Mouse (Mus musculus) frontal cortex, adult 2 months (tissue): ENCODE data around the gene Ccni. TPM values are rescaled to one million over a fixed set of nuclear protein-coding genes. Genes with fewer than 3 reads are reported as not detected.

Experiments used
- DNase-seq, 2 experiments: peaks; one replicate each; pipeline ENCODE4 v3.0.0; 2022; ENCODE audit warnings: low spot score in 1 of 2; ENCODE audit errors: extremely low spot score in 1 of 2
- polyA plus RNA-seq: library from polyadenylated mRNA; depleted of rRNA; stranded (reverse); fragments of >200 nt; gene quantifications from 2 replicates; pipeline ENCODE4 v1.2.3, GENCODE M21; 2012; rRNA removed

Ccni gene
- 178 and 179 TPM in 2 replicates for polyA plus RNA-seq

- DNase-seq = peak; percentile 86 to 96
Measured at GRCm38 (mm10) chr5:93206109-93207005, at the start of gene Ccni, which contains the start of gene 2010109A12Rik. Gene Ccni (minus strand): TSS chr5:93206495. Gene 2010109A12Rik (plus strand): TSS chr5:93206518.

- DNase-seq = no peak
Measured at GRCm38 (mm10) chr5:93255759-93256265, 49.5 kb upstream of the Ccni start.

- DNase-seq = no peak
Measured at GRCm38 (mm10) chr5:93251001-93251760, 44.9 kb upstream of the Ccni start.

GRCm38 (mm10) chr5:93249940-93250578, 43.8 kb upstream of the Ccni start:
- DNase-seq = no peak

- no peak for DNase-seq
Measured at GRCm38 (mm10) chr5:93245280-93245679, 39.0 kb upstream of the Ccni start.

GRCm38 (mm10) chr5:93239590-93240544, 33.6 kb upstream of the Ccni start:
- no peak for DNase-seq

GRCm38 (mm10) chr5:93236541-93236940, 30.2 kb upstream of the Ccni start:
- no peak for DNase-seq

GRCm38 (mm10) chr5:93235888-93236287, 29.6 kb upstream of the Ccni start:
- DNase-seq = peak in 1 of 2 experiments; percentile 22

- DNase-seq = no peak
Measured at GRCm38 (mm10) chr5:93234605-93235004, 28.3 kb upstream of the Ccni start.

- no peak for DNase-seq
Measured at GRCm38 (mm10) chr5:93234130-93234529, 27.8 kb upstream of the Ccni start.

- no peak for DNase-seq
Measured at GRCm38 (mm10) chr5:93232838-93233237, 26.5 kb upstream of the Ccni start.

- no peak for DNase-seq
Measured at GRCm38 (mm10) chr5:93231721-93232120, 25.4 kb upstream of the Ccni start.

GRCm38 (mm10) chr5:93229527-93229926, 23.2 kb upstream of the Ccni start:
- no peak for DNase-seq

- DNase-seq = no peak
Measured at GRCm38 (mm10) chr5:93227157-93227556, 20.9 kb upstream of the Ccni start.

- DNase-seq = no peak
Measured at GRCm38 (mm10) chr5:93224549-93224948, 18.3 kb upstream of the Ccni start.

- DNase-seq = no peak
Measured at GRCm38 (mm10) chr5:93221661-93222060, 15.4 kb upstream of the Ccni start.

GRCm38 (mm10) chr5:93218375-93218774, 12.1 kb upstream of the Ccni start:
- DNase-seq = no peak

- DNase-seq = no peak
Measured at GRCm38 (mm10) chr5:93207555-93207954, 1.3 kb upstream of the Ccni start.

GRCm38 (mm10) chr5:93207006-93207348, 682 bp upstream of the Ccni start:
- DNase-seq = peak in 1 of 2 experiments; percentile 26
